Mouse (Mus musculus): ENCODE measurements around the gene Pts. TPM values are rescaled to one million over a fixed set of nuclear protein-coding genes. Genes with fewer than 3 reads are reported as not detected.

Pts gene
- total and polyA plus RNA-seq, 3 experiments: 24.6 TPM; not detected in 1

DNA sequence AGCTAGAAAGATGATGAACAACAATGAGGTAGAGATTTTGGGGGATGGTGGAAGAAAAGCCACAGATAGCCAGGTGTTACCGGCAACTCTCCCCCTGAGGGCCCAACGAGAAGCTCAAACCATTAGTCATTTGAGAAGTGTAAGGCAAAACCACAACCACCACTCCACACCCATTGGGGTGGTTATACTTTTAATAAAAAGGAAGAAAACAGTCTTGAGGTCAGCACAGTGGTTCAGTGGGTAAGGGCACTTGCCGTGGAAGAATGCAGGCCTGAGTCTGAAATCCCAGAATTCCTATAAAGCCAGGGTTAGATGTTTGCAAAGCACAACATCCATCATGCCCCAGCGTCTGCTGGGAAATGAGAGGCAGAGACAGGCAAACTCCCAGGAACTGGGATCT, 8.8 kb upstream of the Pts start:
- no peak overlapping the region for H3K4me3 ChIP-seq (ENCODE audit: control insufficient read depth in 1 of 2, insufficient read depth in 1 of 2, low read depth in 2 of 2, low read length in 2 of 2)
- no peaks in the 10 kb centered on the region for H3K9me3 ChIP-seq (replicated peaks; ENCODE audit: insufficient read depth, low read length)
- H3K9ac ChIP-seq (ENCODE audit: control insufficient read depth, low read depth, low read length, poor library complexity, severe bottlenecking): no peak overlapping the region
- DNase-seq (ENCODE audit: low read depth, low spot score): peak; percentile 35
- no peak overlapping the region for H3K27ac ChIP-seq (ENCODE audit: control insufficient read depth, low read depth, low read length)
- H3K36me3 ChIP-seq (ENCODE audit: control insufficient read depth in 1 of 2, insufficient read depth in 2 of 2, low read length in 2 of 2): peaks cover 0 to 8% of the 10 kb centered on the region in 2 experiments; a peak in 2 of 4 replicates
- no peaks in the 10 kb centered on the region for H3K79me2 ChIP-seq (ENCODE audit: control insufficient read depth, insufficient read depth, low read length, poor library complexity)
- peaks cover 0 to 3% of the 10 kb centered on the region in 2 experiments; a peak in 2 of 4 replicates for H3K27me3 ChIP-seq (ENCODE audit: control insufficient read depth in 1 of 2, insufficient read depth in 2 of 2, low read length in 2 of 2)
- peaks cover 2 to 14% of the 10 kb centered on the region in 2 experiments; a peak in 3 of 4 replicates for H3K4me1 ChIP-seq (ENCODE audit: control insufficient read depth in 1 of 2, insufficient read depth in 2 of 2, low read length in 2 of 2)
- TF ChIP-seq ETS1 (IDR thresholded peaks at IDR 0.05; ENCODE audit: low read depth, low read length) (no peak), MYB (IDR thresholded peaks at IDR 0.05; ENCODE audit: low read depth, low read length) (no peak), ZMIZ1 (IDR thresholded peaks at IDR 0.05; ENCODE audit: low read depth, low read length) (no peak), USF2 (IDR thresholded peaks at IDR 0.05; ENCODE audit: borderline replicate concordance in 1 of 2, insufficient read depth in 1 of 2, low read depth in 1 of 2, low read length in 2 of 2) (no peak), POLR2AphosphoS5 (IDR thresholded peaks at IDR 0.05; ENCODE audit: borderline replicate concordance, low read depth, low read length) (no peak), SIN3A (IDR thresholded peaks at IDR 0.05; ENCODE audit: low read length) (no peak), ZKSCAN1 (IDR thresholded peaks at IDR 0.05; ENCODE audit: low read depth, low read length) (no peak), BHLHE40 (IDR thresholded peaks at IDR 0.05; ENCODE audit: borderline replicate concordance, low read depth, low read length) (no peak), POLR2A (IDR thresholded peaks at IDR 0.05; ENCODE audit: control insufficient read depth in 1 of 2, insufficient read depth in 1 of 2, low read depth in 1 of 2, low read length in 2 of 2, poor library complexity in 1 of 2) (no peak), MAX (IDR thresholded peaks at IDR 0.05; ENCODE audit: low read length) (no peak), TCF12 (IDR thresholded peaks at IDR 0.05; ENCODE audit: low read depth, low read length) (no peak), EP300 (IDR thresholded peaks at IDR 0.05; ENCODE audit: low read depth in 1 of 2, low read length in 2 of 2) (no peak; a peak in 1 of 4 replicates), SMC3 (IDR thresholded peaks at IDR 0.05; ENCODE audit: low read depth, low read length) (no peak)

DNA sequence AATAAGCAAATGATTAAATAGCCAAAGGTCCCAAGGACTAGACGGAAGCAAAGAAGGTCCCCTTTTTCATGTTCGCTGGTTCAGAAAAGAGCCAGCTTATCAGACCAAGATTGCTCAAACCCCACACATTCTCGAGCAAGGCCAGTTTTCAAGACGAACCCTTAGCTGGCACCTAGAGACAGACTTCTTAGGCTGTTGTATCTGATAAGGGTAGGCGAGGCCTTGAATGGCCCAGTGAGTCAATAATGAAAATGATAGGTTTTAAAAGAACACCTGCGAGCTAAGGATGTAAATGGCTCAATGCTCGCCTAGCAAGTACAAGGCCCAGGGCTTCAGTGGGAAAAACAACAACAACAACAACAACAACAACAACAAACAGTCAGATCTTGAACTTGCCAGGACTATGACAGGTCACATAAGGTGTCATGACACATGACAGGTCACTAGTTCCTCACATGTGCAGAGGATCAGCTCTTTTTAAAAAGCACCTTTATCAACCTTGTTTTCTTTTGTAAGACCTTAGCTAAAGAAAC, 8.1 kb upstream of the Pts start:
- DNase-seq (ENCODE audit: low read depth, low spot score): peak; percentile 47
- TF ChIP-seq SIN3A (IDR thresholded peaks at IDR 0.05; ENCODE audit: low read length) (no peak), MAZ (IDR thresholded peaks at IDR 0.05; ENCODE audit: low read depth, low read length) (no peak), MEF2A (IDR thresholded peaks at IDR 0.05; ENCODE audit: extremely low read depth, insufficient replicate concordance, low read depth, low read length, poor library complexity, severe bottlenecking) (no peak), GATA1 (IDR thresholded peaks at IDR 0.05; ENCODE audit: low read depth, low read length) (peak; percentile 24; the same call in 1 of the 2 replicates), EP300 (IDR thresholded peaks at IDR 0.05; ENCODE audit: low read depth in 1 of 2, low read length in 2 of 2) (0 out of 4 replicates have a peak, but pooled peaks of 1 of the 2 experiments have one; percentile 12), ZNF384 (IDR thresholded peaks at IDR 0.05; ENCODE audit: low read depth, low read length) (no peak)

More for the DNA sequence above, 8.1 kb upstream of the Pts start:
- H3K27ac ChIP-seq (ENCODE audit: control insufficient read depth, low read depth, low read length): no peak overlapping the region
- no peaks in the 10 kb centered on the region for H3K9me3 ChIP-seq (replicated peaks; ENCODE audit: insufficient read depth, low read length)
- H3K9ac ChIP-seq (ENCODE audit: control insufficient read depth, low read depth, low read length, poor library complexity, severe bottlenecking): no peak overlapping the region
- H3K27me3 ChIP-seq (ENCODE audit: control insufficient read depth in 1 of 2, insufficient read depth in 2 of 2, low read length in 2 of 2): peaks cover 0 to 3% of the 10 kb centered on the region in 2 experiments; a peak in 2 of 4 replicates
- H3K36me3 ChIP-seq (ENCODE audit: control insufficient read depth in 1 of 2, insufficient read depth in 2 of 2, low read length in 2 of 2): peaks cover 0 to 8% of the 10 kb centered on the region in 2 experiments; a peak in 2 of 4 replicates
- no peaks in the 10 kb centered on the region for H3K79me2 ChIP-seq (ENCODE audit: control insufficient read depth, insufficient read depth, low read length, poor library complexity)
- peaks cover 2 to 14% of the 10 kb centered on the region in 2 experiments; a peak in 3 of 4 replicates for H3K4me1 ChIP-seq (ENCODE audit: control insufficient read depth in 1 of 2, insufficient read depth in 2 of 2, low read length in 2 of 2)
- H3K4me3 ChIP-seq (ENCODE audit: control insufficient read depth in 1 of 2, insufficient read depth in 1 of 2, low read depth in 2 of 2, low read length in 2 of 2): no peak overlapping the region

All from MEL (cell line).